Mouse (Mus musculus): Measurements from ENCODE around the gene Ly75. TPM values are rescaled to one million over a fixed set of nuclear protein-coding genes. Genes with fewer than 3 reads are reported as not detected.

Ly75 gene
- polyA plus RNA-seq, 3 experiments from 2014 or later = 12.4 to 15.1 (median 12.6) TPM

- no peak for ATAC-seq
These were observed 79.3 kb downstream of the Ly75 start for GRCm38 (mm10) chr2:60303796-60304195.

- peak; percentile 38 for ATAC-seq
These were observed 83.8 kb downstream of the Ly75 start for GRCm38 (mm10) chr2:60299323-60299722.

- ATAC-seq = no peak
These were observed 84.8 kb downstream of the Ly75 start for GRCm38 (mm10) chr2:60298266-60298665.

GRCm38 (mm10) chr2:60291381-60291780 lies 91.7 kb downstream of the Ly75 start:
- no peak for ATAC-seq

DNA sequence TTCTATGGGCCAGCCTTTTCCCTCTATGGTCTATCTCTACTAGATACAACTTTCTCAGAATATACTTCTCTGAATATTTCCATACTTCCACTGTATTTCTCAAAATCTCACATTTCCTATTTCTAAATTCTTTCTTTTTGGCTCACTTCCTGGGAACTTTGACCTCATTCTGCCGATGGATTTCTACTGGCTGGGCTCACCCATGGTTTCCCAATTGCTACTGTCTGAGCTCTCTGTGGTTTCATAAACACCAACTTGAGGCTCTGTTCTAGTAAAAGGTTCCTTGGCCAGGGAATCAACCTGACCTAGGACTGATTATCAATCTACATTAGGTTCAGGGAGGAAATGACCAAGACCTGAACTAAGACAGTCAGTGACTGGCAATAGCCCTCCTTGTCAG lies 93.7 kb downstream of the Ly75 start:
- ATAC-seq = no peak

GRCm38 (mm10) chr2:60288606-60289005 lies 94.5 kb downstream of the Ly75 start:
- ATAC-seq = no peak

GRCm38 (mm10) chr2:60285107-60285617 lies 97.9 kb downstream of the Ly75 start:
- ATAC-seq = no peak

- ATAC-seq = no peak
These were observed 98.7 kb downstream of the Ly75 start, which contains the start of gene Cd302 for GRCm38 (mm10) chr2:60284467-60284821. Gene Cd302 (minus strand): TSS chr2:60284488.

GRCm38 (mm10) chr2:60283751-60284466 lies 99.2 kb downstream of the Ly75 start:
- peak; percentile 41 for ATAC-seq

DNA sequence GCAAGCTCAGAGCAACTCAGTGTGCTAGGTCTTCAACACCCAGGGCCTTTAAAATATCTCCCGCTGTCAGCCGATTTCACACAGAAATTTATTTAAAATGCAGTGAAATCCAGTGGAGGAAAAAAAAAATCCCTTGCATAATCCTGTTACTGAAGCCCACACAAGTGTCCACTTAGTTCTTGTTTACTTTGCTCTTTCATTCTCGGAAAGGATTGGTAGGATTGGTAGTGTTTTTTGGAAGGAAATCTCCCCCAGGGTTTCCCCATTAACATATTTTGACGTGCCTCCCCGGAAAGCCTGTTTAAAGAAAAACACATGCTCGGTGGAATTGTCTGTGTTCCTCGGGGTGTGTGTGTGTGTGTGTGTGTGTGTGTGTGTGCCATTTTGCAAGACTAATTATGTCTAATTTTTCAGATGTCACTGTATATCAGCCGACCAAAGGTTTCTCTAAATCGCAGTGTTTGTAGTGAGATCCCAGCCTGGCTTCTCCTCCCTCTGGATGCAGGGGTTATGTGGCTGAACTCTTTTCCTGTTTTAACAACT lies 99.8 kb downstream of the Ly75 start:
- ATAC-seq = no peak

DNA sequence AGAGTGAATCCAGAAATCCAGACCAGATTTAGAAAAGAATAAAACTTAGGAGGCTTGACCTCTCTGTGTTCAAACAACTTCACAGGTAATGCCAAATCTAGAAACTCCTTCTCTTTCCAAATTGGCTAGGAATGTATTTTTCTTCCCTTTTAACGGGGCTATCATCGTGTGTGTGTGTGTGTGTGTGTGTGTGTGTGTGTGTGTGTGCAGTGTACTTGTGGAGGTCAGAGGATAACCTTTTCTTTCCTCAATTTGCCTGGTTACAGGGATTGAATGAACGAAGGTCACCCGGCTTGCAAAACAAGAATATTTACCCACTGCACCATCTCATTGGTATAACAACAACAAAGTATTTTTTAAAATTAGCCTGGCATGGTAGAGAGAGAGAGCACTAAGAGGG lies 100.5 kb downstream of the Ly75 start:
- no peak for ATAC-seq

GRCm38 (mm10) chr2:60278627-60279026 lies 104.5 kb downstream of the Ly75 start:
- ATAC-seq = no peak

DNA sequence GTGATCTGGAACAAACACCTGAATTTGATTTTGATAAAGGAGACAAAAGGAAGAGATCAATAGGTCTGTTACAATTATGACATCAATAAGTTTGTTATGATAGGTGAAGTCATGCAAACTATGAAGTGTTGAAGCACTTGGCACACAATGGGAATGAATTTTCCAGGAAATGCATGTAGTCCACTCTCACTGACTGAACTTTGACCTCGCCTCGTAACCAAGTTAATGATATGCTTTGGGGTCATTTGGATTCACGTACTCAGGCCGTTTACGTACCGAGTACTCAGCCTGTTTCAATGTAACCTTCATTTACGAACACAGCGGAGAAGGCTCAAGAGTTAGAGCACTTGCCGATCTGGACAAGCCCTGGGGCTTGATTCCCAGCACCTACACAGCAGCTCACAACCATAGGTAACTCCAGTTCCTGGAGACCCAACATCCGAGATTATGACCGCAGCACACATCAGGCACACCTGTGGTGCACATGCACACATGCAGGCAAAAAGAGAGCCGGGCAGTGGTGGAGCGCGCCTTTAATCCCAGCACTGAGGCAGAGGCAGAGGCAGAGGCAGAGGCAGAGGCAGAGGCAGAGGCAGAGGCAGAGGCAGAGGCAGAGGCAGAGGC lies 113.1 kb downstream of the Ly75 start:
- ATAC-seq = no peak

DNA sequence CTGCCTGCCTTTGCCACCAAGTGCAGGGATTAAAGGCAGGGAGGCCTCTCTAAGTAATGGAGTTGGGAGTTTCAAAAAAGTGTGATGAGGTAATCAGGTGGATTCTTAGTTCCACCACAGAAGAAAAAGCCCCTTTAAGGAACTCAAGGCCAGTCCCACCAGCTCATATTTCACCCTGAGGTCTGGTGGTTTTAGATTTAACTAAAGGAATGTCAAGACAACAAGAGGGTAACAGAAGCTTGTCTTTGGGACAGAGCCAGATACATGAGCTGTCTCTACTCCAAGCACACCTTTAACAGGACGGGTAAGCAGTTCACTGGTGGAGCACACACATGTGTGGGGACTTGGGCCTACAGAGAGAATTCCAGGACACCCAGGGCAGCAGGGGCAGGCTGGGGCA lies 115.5 kb downstream of the Ly75 start:
- ATAC-seq = no peak

DNA sequence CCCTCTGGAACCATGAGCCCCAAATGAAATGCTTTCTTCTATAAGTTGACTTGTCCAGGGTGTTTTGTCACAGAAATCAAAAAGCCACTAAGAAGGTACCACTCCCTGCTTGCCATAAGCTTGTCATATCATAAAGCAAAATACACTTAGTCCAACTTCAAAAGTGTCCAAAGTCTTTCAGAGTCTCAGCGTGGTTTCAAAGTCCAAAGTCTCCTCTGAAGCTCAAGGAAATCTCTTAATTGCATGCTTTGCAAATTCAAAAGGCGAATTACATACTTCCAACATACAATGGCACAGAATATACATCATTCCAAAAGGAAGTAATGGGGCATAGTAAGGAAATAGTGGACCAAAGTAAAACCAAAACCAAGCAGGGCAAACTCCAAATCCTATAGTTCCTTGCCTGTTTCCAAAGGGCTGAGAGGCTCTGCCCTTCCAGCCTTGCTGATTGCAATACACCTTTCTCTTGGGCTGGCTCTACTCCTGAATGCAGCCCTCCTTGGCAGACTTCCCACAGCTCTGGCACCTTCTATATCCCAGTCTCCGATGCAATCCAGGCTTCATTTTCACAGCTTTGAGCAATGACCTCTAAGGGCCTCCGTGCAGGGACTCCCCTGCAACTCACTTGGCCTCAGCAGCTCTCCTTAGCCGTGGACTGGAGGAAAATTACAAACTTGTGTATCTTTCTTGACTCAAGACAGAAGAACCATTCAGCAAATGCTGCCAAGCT lies 122.3 kb downstream of the Ly75 start:
- no peak for ATAC-seq

DNA sequence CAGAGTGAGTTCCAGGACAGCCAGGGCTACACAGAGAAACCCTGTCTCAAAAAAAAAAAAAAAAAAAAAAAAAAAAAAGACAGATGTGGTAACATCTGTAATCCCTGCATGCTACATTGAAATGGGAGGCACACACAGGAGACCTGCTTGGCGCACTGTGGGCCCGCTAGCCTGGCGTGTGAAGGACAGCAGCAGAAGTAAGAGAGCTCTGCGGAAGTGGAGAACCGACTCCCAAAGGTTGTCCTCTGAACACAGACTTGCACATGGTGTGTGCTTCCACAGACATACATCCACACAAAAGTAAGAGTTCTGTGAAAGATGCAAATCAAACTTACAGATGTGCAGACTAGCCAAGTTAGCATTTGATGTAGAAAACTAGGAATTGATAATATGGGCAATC lies 123.9 kb downstream of the Ly75 start:
- ATAC-seq = no peak

DNA sequence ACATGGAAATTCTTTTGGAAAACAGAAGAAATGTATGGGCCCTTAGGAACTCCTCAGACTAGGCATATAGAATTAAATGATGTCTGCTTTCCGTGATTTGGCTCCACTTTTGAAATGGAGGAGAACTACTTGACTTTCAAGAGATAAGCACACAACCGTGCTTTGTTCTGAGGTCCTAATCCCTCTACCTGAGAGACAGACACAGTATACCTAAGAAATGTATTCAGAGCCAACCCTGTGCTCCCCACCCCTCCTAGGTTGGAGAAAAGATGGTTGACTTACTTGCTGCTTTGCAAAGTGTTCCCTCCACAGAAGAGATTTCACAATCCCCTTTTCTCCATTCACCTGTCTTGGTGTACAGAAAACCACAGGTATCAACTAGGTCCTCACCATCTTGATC lies 126.4 kb downstream of the Ly75 start:
- no peak for ATAC-seq

GRCm38 (mm10) chr2:60253506-60253905 lies 129.6 kb downstream of the Ly75 start:
- ATAC-seq = no peak

DNA sequence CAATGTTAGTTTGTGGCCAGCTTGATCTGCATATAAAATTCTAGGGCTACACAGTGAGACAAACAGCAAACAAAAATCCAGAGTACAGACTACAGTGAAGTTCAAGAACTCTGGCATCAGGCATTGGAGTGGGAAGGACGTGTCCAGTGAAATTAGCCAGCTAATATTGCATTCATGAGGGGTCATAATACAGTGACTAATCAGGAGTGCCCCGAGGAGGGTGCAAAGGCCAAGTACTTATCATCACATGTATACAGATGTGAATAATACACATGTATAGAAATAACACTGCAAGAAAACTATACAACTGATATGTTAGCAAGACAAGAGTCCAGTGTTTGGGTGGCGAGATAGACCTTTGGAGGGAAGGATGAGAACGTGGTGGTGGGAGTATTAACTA lies 130.3 kb downstream of the Ly75 start:
- ATAC-seq = no peak

All from inflammation-experienced regulatory T-cells, adult 6 months (primary cell).